Mouse (Mus musculus) CD4-positive, CD25-positive, alpha-beta regulatory T cell, adult 2 months (primary cell): ENCODE results near the gene Ankzf1.

Experiments used
- DNase-seq: peaks from one replicate; pipeline ENCODE4 v3.0.0-alpha.2; 2012; ENCODE audit warnings: low read depth, low spot score

Ankzf1 gene

DNA sequence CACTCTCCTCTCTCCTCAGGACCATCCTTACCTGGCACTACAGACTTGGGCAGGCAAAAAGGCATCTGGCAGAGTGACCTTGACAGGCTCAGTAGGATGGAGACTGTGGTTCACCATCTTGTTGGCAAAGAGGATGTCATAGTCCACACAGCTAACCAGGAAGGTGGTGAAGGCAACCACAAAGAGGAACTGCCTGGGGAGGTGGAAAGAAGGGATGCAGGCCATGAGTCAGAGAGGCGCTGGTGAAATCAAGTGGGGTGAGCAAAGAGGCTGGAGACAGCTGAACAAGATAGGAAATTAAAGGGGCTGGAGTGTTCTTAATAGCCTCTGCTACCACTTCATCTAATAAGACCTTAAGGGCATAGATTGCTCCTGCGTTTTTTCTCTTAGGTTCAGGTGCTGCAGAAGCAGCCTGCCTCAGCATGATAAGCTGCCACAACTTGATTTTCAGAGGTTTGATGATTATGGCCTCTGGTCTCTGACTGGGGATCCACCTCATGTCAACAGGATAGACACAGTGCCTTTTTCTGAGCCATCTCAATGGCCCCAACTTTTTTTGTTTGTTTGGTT, 4.0 kb upstream of the Ankzf1 start:
- no peak for DNase-seq

GRCm38 (mm10) chr1:75190577-75190976, 1.4 kb upstream of the Ankzf1 start:
- DNase-seq, result no peak

GRCm38 (mm10) chr1:75191258-75191621, 711 bp upstream of the Ankzf1 start:
- no peak for DNase-seq

GRCm38 (mm10) chr1:75192452-75192851, 501 bp downstream of the Ankzf1 start:
- peak; percentile 54 for DNase-seq

DNA sequence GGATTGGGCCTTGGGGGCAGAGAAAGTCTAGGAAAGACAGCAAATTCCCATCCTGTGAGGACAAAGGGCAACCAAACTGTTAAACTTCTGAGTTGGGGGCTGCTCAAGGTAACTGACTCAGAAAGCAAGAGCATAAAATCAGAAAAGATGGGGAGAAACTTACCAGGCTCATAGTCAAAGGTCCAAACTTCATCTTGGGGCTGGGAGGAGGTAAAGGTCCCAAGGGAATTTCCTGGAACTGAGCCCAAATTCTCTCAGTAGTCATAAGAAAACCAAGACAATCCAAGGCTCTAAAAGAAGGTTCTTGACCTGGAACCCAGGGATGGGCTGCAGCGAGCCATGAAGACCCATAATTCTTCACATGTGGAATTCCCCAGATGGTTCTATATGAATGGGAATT, 9.3 kb downstream of the Ankzf1 start:
- DNase-seq, result no peak

GRCm38 (mm10) chr1:75208967-75209678, 17.2 kb downstream of the Ankzf1 start:
- DNase-seq, result peak; percentile 40

DNA sequence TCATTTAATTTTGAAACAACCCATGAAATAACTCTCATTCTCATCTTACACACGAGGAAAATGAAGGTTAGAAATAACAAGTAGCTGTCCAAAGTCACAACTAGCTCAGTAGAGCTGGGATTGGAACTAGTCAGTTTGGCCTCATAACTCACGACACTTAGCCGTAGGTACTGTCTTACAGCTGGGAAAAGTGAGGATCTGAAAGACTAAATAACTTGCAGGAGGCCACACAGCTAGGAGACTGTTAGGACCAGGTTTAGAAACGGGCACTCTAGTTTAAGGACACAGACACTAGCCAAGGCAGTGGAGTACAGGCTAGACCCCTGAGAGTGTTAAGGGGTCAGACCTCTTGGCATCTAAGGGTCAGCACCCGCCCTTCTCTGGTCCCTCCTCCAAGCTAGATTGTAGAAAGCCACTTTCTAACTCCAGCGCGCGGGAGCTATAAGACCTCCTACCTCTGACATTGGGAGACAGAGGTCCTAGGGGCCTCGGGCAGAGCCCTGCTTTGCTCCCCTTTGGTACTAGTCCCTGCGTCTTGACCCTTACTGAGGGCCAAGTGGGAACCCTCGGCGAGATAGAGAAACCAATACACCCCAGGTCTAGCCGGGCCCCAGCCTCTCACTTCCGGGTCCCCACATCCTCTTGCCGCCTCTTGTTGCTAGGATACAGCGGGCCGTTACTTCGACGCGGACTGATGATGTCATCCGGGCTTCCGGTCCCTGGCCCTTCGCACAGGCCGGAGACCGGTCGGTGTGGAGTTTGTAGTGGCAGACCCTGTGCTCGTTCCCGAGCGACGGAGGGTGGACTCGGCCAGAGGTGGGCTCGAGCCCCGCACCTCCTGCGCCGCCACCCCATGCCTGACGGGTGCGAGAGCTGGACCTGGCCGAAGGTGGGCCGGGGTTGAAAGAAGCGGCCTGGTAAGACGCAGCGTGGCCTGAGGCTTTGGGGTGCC, 18.5 kb downstream of the Ankzf1 start, which contains the start of the genes Glb1l and Stk16:
Gene Glb1l, minus strand, starts transcription at position 678 of the 952 bp plus-strand sequence.
Gene Stk16, plus strand, starts transcription at position 703 of the 952 bp plus-strand sequence.
- peak; percentile 96 for DNase-seq

- DNase-seq, result no peak
Measured at GRCm38 (mm10) chr1:75211141-75211708, 19.3 kb downstream of the Ankzf1 start.

GRCm38 (mm10) chr1:75212542-75212941, 20.6 kb downstream of the Ankzf1 start:
- no peak for DNase-seq

DNA sequence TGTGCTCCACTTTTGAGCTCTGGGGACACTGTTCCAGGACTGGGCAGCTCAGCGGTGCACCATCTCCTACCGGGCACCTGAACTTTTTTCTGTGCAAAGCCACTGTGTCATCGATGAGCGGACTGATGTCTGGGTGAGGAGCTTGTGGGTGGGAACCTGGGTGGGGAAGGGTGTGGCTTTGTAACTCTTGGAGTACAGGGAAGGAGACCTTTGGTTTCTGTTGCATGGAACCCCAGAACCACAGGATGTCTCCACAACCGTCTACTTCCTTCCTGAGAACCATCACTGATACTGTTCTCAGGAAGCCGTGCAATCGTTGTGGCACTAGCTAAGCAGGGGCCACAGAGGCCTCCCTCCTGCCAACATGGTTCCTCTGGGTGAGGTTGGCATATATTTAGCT, 21.1 kb downstream of the Ankzf1 start:
- peak; percentile 39 for DNase-seq

GRCm38 (mm10) chr1:75214442-75214841, 22.5 kb downstream of the Ankzf1 start:
- no peak for DNase-seq

GRCm38 (mm10) chr1:75214886-75215285, 22.9 kb downstream of the Ankzf1 start:
- no peak for DNase-seq

DNA sequence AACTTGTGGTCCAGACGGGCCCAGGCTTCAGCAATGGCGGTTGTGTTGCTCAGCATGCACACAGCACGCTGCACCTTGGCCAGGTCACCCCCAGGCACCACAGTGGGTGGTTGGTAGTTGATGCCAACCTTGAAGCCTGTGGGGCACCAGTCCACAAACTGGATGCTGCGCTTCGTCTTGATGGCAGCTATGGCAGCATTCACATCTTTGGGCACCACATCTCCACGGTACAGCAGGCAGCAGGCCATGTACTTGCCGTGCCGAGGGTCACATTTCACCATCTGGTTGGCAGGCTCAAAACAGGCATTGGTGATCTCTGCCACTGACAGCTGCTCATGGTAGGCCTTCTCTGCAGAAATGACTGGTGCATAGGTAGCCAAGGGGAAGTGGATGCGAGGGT, 23.8 kb downstream of the Ankzf1 start:
- DNase-seq, result no peak

GRCm38 (mm10) chr1:75216797-75217585, 25.0 kb downstream of the Ankzf1 start:
- DNase-seq, result peak; percentile 12

DNA sequence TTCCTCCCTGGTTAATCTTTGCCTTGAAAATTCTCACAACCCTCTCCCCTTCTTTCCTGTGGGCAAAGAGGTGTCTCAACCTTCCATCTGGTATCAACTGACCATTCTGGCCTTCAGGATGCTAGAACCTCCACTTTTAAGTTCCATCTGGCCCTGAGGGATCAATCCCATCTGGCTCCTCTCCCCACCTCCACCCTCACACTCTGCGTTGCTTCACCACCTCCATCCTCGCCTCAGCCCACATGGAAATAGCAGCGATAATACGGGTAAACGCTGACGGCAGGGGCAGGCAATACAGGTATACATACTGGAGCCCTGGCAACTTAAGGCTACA, 25.9 kb downstream of the Ankzf1 start:
- DNase-seq, result no peak

GRCm38 (mm10) chr1:75218227-75219001, 26.5 kb downstream of the Ankzf1 start:
- peak; percentile 76 for DNase-seq

GRCm38 (mm10) chr1:75219078-75219477, 27.1 kb downstream of the Ankzf1 start:
- peak; percentile 97 for DNase-seq

GRCm38 (mm10) chr1:75219531-75219930, 27.6 kb downstream of the Ankzf1 start, which contains the start of gene Tuba4a:
TSS of gene Tuba4a (minus strand) at chr1:75219865.
- no peak for DNase-seq

- DNase-seq, result no peak
Measured at GRCm38 (mm10) chr1:75221538-75221937, 29.6 kb downstream of the Ankzf1 start.

GRCm38 (mm10) chr1:75222926-75223325, 31.0 kb downstream of the Ankzf1 start:
- DNase-seq, result peak; percentile 66
